Mouse (Mus musculus) heart, postnatal 0 days (tissue): ENCODE data around the gene Magi1.

ENCODE experiments used
- CTCF ChIP-seq: IDR thresholded peaks from 2 replicates; pipeline ENCODE4 v1.5.1; 2016; ENCODE audit warnings: antibody characterized with exemption, control low read depth, low read depth
- EP300 ChIP-seq: IDR thresholded peaks from 2 replicates; pipeline ENCODE4 v1.6.1; 2016; ENCODE audit warnings: antibody characterized with exemption, low read depth

- TF ChIP-seq EP300 (no peak), CTCF (no peak)
These were observed 406.4 kb downstream of the Magi1 start for GRCm38 (mm10) chr6:93877337-93877736.
